Mouse (Mus musculus) embryonic fibroblast, embryonic 13.5 days (primary cell): Measurements from ENCODE around the gene Heg1. TPM values are rescaled to one million over a fixed set of nuclear protein-coding genes. Genes with fewer than 3 reads are reported as not detected.
A peak's percentile ranks its signal among the peaks of the same experiment; 100 is the strongest.

Experiments
- H3K27ac ChIP-seq: 2 replicates; pipeline ENCODE4 v1.5.1; 2012; ENCODE audit warnings: low read length, control low read depth, inconsistent platforms; ENCODE audit not compliant: insufficient read depth
- H3K4me1 ChIP-seq: 2 replicates; pipeline ENCODE4 v1.6.1; 2011; ENCODE audit warnings: low read length; ENCODE audit not compliant: control insufficient read depth, insufficient read depth
- H3K4me3 ChIP-seq: 2 replicates; pipeline ENCODE4 v1.5.1; 2011; ENCODE audit warnings: mild to moderate bottlenecking, control low read depth, low read length; ENCODE audit not compliant: insufficient read depth
- CTCF ChIP-seq: IDR thresholded peaks from 2 replicates; pipeline ENCODE4 v1.5.1; 2011; ENCODE audit warnings: mild to moderate bottlenecking, control low read depth, low read length, moderate library complexity, borderline replicate concordance; ENCODE audit not compliant: insufficient read depth
- POLR2A ChIP-seq: IDR thresholded peaks from 2 replicates; pipeline ENCODE4 v1.6.1; 2011; ENCODE audit warnings: low read depth, mild to moderate bottlenecking, control low read depth, low read length, moderate library complexity
- polyA plus RNA-seq: library from polyadenylated mRNA; stranded (reverse); fragments of >200 nt; gene quantifications from 2 replicates; pipeline ENCODE4 v1.2.4, GENCODE M21; 2011; ENCODE audit warnings: low read depth; ENCODE audit not compliant: missing spikeins, insufficient read length

The Heg1 gene
- polyA plus RNA-seq, 1 experiment: 33.7 TPM

GRCm38 (mm10) chr16:33731291-33731690, 47.1 kb downstream of the Heg1 start:
- Histone ChIP-seq H3K4me3 (no peak overlapping the region), H3K27ac (no peak overlapping the region), H3K4me1 (no peaks in the 10 kb centered on the region)
- TF ChIP-seq CTCF (no peak), POLR2A (no peak)

- H3K4me3 ChIP-seq: no peak overlapping the region
- H3K27ac ChIP-seq: no peak overlapping the region
- TF ChIP-seq POLR2A: no peak
- no peak for TF ChIP-seq CTCF
- H3K4me1 ChIP-seq: no peaks in the 10 kb centered on the region
Measured at GRCm38 (mm10) chr16:33732237-33732749, 48.1 kb downstream of the Heg1 start.

GRCm38 (mm10) chr16:33732846-33733580, 48.8 kb downstream of the Heg1 start:
- H3K27ac ChIP-seq: no peak overlapping the region
- TF ChIP-seq CTCF: no peak
- TF ChIP-seq POLR2A: no peak
- no peak overlapping the region for H3K4me3 ChIP-seq
- H3K4me1 ChIP-seq: no peaks in the 10 kb centered on the region

GRCm38 (mm10) chr16:33733864-33734263, 49.7 kb downstream of the Heg1 start:
- Histone ChIP-seq H3K4me3 (no peak overlapping the region), H3K27ac (no peak overlapping the region), H3K4me1 (peaks cover 5% of the 10 kb centered on the region; the same call in 1 of the 2 replicates)
- TF ChIP-seq POLR2A (no peak), CTCF (no peak)

- no peak overlapping the region for H3K27ac ChIP-seq
- no peak overlapping the region for H3K4me3 ChIP-seq
- H3K4me1 ChIP-seq: peaks cover 7% of the 10 kb centered on the region
- TF ChIP-seq CTCF (no peak), POLR2A (no peak)
Measured at GRCm38 (mm10) chr16:33734545-33734944, 50.4 kb downstream of the Heg1 start.

- no peak overlapping the region for H3K27ac ChIP-seq
- H3K4me3 ChIP-seq: no peak overlapping the region
- TF ChIP-seq CTCF: no peak
- TF ChIP-seq POLR2A: no peak
- peaks cover 11% of the 10 kb centered on the region for H3K4me1 ChIP-seq
Measured at GRCm38 (mm10) chr16:33735238-33735637, 51.1 kb downstream of the Heg1 start.

- TF ChIP-seq CTCF (no peak), POLR2A (no peak)
- no peak overlapping the region for H3K27ac ChIP-seq
- no peak overlapping the region for H3K4me3 ChIP-seq
- peaks cover 15% of the 10 kb centered on the region for H3K4me1 ChIP-seq
Measured at GRCm38 (mm10) chr16:33735791-33736190, 51.6 kb downstream of the Heg1 start.

GRCm38 (mm10) chr16:33736746-33737145, 52.6 kb downstream of the Heg1 start:
- Histone ChIP-seq H3K27ac (no peak overlapping the region), H3K4me1 (peaks cover 15% of the 10 kb centered on the region), H3K4me3 (no peak overlapping the region)
- TF ChIP-seq POLR2A: no peak
- no peak for TF ChIP-seq CTCF

- no peak overlapping the region for H3K27ac ChIP-seq
- H3K4me3 ChIP-seq: no peak overlapping the region
- TF ChIP-seq POLR2A (no peak), CTCF (no peak)
- H3K4me1 ChIP-seq: peaks cover 15% of the 10 kb centered on the region
Measured at GRCm38 (mm10) chr16:33738949-33739719, 55.0 kb downstream of the Heg1 start.

- Histone ChIP-seq H3K4me3 (no peak overlapping the region), H3K27ac (no peak overlapping the region), H3K4me1 (peaks cover 15% of the 10 kb centered on the region)
- no peak for TF ChIP-seq POLR2A
- TF ChIP-seq CTCF: peak; percentile 84
Measured at GRCm38 (mm10) chr16:33739802-33740201, 55.6 kb downstream of the Heg1 start.
